Mouse (Mus musculus): ENCODE measurements around the gene Jph4. TPM values are rescaled to one million over a fixed set of nuclear protein-coding genes. Genes with fewer than 3 reads are reported as not detected.
A peak's percentile ranks its signal among the peaks of the same experiment; 100 is the strongest.

The Jph4 gene
- total and polyA plus RNA-seq, 3 experiments, result not detected

- no peaks in the 10 kb centered on the region for H3K9me3 ChIP-seq (replicated peaks; ENCODE audit: low read length)
- TF ChIP-seq GABPA (IDR thresholded peaks at IDR 0.05; ENCODE audit: insufficient replicate concordance, low read depth, low read length) (no peak), UBTF (IDR thresholded peaks at IDR 0.05; ENCODE audit: low read depth, low read length) (no peak), HCFC1 (IDR thresholded peaks at IDR 0.05; ENCODE audit: low read depth, low read length) (no peak), MAX (IDR thresholded peaks at IDR 0.05; ENCODE audit: low read length) (no peak), E2F4 (IDR thresholded peaks at IDR 0.05; ENCODE audit: insufficient replicate concordance, low read depth, low read length) (no peak), RCOR1 (conservative IDR thresholded peaks at IDR 0.05; ENCODE audit: low read depth, low read length) (no peak), ZC3H11A (IDR thresholded peaks at IDR 0.05; ENCODE audit: low read depth, low read length) (no peak), SMC3 (IDR thresholded peaks at IDR 0.05; ENCODE audit: low read depth, low read length) (no peak), SIN3A (IDR thresholded peaks at IDR 0.05; ENCODE audit: low read length) (no peak), ETS1 (conservative IDR thresholded peaks at IDR 0.05; ENCODE audit: low read depth, low read length) (no peak), CHD1 (IDR thresholded peaks at IDR 0.05; ENCODE audit: low read depth, low read length) (no peak), ZKSCAN1 (IDR thresholded peaks at IDR 0.05; ENCODE audit: borderline replicate concordance, low read depth, low read length) (no peak), JUN (IDR thresholded peaks at IDR 0.05; ENCODE audit: insufficient read depth, low read depth, low read length) (no peak), PAX5 (IDR thresholded peaks at IDR 0.05; ENCODE audit: low read length) (no peak), CTCF (conservative IDR thresholded peaks at IDR 0.05 in 1 of 2, IDR thresholded peaks at IDR 0.05 in 1 of 2; ENCODE audit: low read depth in 2 of 2, low read length in 2 of 2) (no peak), EP300 (IDR thresholded peaks at IDR 0.05; ENCODE audit: low read length) (no peak), USF2 (conservative IDR thresholded peaks at IDR 0.05; ENCODE audit: low read depth, low read length) (no peak)
- no peak overlapping the region for H3K9ac ChIP-seq (ENCODE audit: insufficient read depth, low read depth)
- DNase-seq (ENCODE audit: extremely low read depth), result no peak
- in situ Hi-C loops (cut with MboI; ENCODE audit: low pct_ligation_motif_present, low pct_unique_long_range_greater_than_20kb, low sequenced_read_pairs), result loop anchor here (5.0 kb wide), 2 partner anchors 50 to 315 kb away; no protein-coding TSS in a partner anchor
- no peak overlapping the region for H3K4me3 ChIP-seq (replicated peaks in 1 of 3; ENCODE audit: low read depth in 2 of 3, low read length in 2 of 3, poor library complexity in 1 of 3)
- H3K36me3 ChIP-seq (replicated peaks in 1 of 2; ENCODE audit: control insufficient read depth in 1 of 2, insufficient read depth in 1 of 2, low read length in 1 of 2), result no peaks in the 10 kb centered on the region
- H3K27ac ChIP-seq (ENCODE audit: insufficient read depth, low read depth), result no peak overlapping the region
- H3K79me2 ChIP-seq (replicated peaks; ENCODE audit: control insufficient read depth, extremely low read depth, insufficient read depth, poor library complexity, severe bottlenecking), result no peaks in the 10 kb centered on the region
- peaks cover 0 to 2% of the 10 kb centered on the region in 2 experiments; a peak in 1 of 4 replicates for H3K4me1 ChIP-seq (ENCODE audit: control insufficient read depth in 1 of 2, insufficient read depth in 2 of 2)
- dilution Hi-C loops (cut with MboI; ENCODE audit: extremely low pct_ligation_motif_present, extremely low pct_unique_long_range_greater_than_20kb, low sequenced_read_pairs), result no loop called here
- no peak overlapping the region for H3K4me2 ChIP-seq (ENCODE audit: insufficient read depth, low read depth, poor library complexity, severe bottlenecking)
- H3K27me3 ChIP-seq (replicated peaks), result peaks cover 8% of the 10 kb centered on the region
Observed at GRCm38 (mm10) chr14:55122359-55122758, 5.6 kb upstream of the Jph4 start.

- TF ChIP-seq BHLHE40 (IDR thresholded peaks at IDR 0.05; ENCODE audit: low read depth, low read length), result no peak
- peak; percentile 94 for TF ChIP-seq SMC3 (IDR thresholded peaks at IDR 0.05; ENCODE audit: low read depth, low read length)
- peak; percentile 66; the same call in 1 of the 2 replicates for TF ChIP-seq IRF4 (IDR thresholded peaks at IDR 0.05; ENCODE audit: low read depth, low read length)
- no peak for TF ChIP-seq NRF1 (IDR thresholded peaks at IDR 0.05; ENCODE audit: low read depth, low read length)
- no peak for TF ChIP-seq ETS1 (conservative IDR thresholded peaks at IDR 0.05; ENCODE audit: low read depth, low read length)
- TF ChIP-seq TBP (conservative IDR thresholded peaks at IDR 0.05; ENCODE audit: low read depth, low read length), result no peak
- TF ChIP-seq RAD21 (IDR thresholded peaks at IDR 0.05; ENCODE audit: low read depth, low read length), result peak; percentile 90
- TF ChIP-seq MAFK (IDR thresholded peaks at IDR 0.05; ENCODE audit: insufficient replicate concordance, low read length), result no peak
- TF ChIP-seq CTCF (conservative IDR thresholded peaks at IDR 0.05 in 1 of 2, IDR thresholded peaks at IDR 0.05 in 1 of 2; ENCODE audit: low read depth in 2 of 2, low read length in 2 of 2), result peak; percentile 21 to 96; a peak in 2 of 4 replicates
- TF ChIP-seq POLR2AphosphoS2 (IDR thresholded peaks at IDR 0.05; ENCODE audit: low read depth, low read length), result no peak
- 0 out of 2 replicates have a peak, but pooled peaks have one; percentile 28 for TF ChIP-seq TCF12 (IDR thresholded peaks at IDR 0.05; ENCODE audit: low read depth, low read length)
- 0 out of 2 replicates have a peak, but pooled peaks have one; percentile 26 for TF ChIP-seq SIN3A (IDR thresholded peaks at IDR 0.05; ENCODE audit: low read length)
- peak; percentile 46; the same call in 1 of the 2 replicates for TF ChIP-seq NELFE (IDR thresholded peaks at IDR 0.05; ENCODE audit: low read depth, low read length)
- TF ChIP-seq MAX (IDR thresholded peaks at IDR 0.05; ENCODE audit: low read length), result peak; percentile 31; the same call in 1 of the 2 replicates
- no peak for TF ChIP-seq HCFC1 (IDR thresholded peaks at IDR 0.05; ENCODE audit: low read depth, low read length)
- no peak for TF ChIP-seq CHD1 (IDR thresholded peaks at IDR 0.05; ENCODE audit: low read depth, low read length)
- 0 out of 2 replicates have a peak, but pooled peaks have one; percentile 31 for TF ChIP-seq MYC (IDR thresholded peaks at IDR 0.05; ENCODE audit: low read depth, low read length)
- peak; percentile 40; the same call in 1 of the 2 replicates for TF ChIP-seq ELF1 (IDR thresholded peaks at IDR 0.05; ENCODE audit: low read depth, low read length)
- TF ChIP-seq ZC3H11A (IDR thresholded peaks at IDR 0.05; ENCODE audit: low read depth, low read length), result peak; percentile 82
- TF ChIP-seq KAT2A (IDR thresholded peaks at IDR 0.05; ENCODE audit: insufficient replicate concordance, low read length), result no peak
Observed at GRCm38 (mm10) chr14:55121947-55122346, 5.2 kb upstream of the Jph4 start.

More at GRCm38 (mm10) chr14:55121947-55122346, 5.2 kb upstream of the Jph4 start:
- Histone ChIP-seq H3K36me3 (replicated peaks in 1 of 2; ENCODE audit: control insufficient read depth in 1 of 2, insufficient read depth in 1 of 2, low read length in 1 of 2) (no peaks in the 10 kb centered on the region), H3K4me3 (replicated peaks in 1 of 3; ENCODE audit: low read depth in 2 of 3, low read length in 2 of 3, poor library complexity in 1 of 3) (no peak overlapping the region), H3K4me1 (ENCODE audit: control insufficient read depth in 1 of 2, insufficient read depth in 2 of 2) (peaks cover 0 to 2% of the 10 kb centered on the region in 2 experiments; a peak in 1 of 4 replicates), H3K9ac (ENCODE audit: insufficient read depth, low read depth) (no peak overlapping the region), H3K27me3 (replicated peaks) (peaks cover 13% of the 10 kb centered on the region), H3K27ac (ENCODE audit: insufficient read depth, low read depth) (no peak overlapping the region), H3K9me3 (replicated peaks; ENCODE audit: low read length) (no peaks in the 10 kb centered on the region), H3K4me2 (ENCODE audit: insufficient read depth, low read depth, poor library complexity, severe bottlenecking) (no peak overlapping the region), H3K79me2 (replicated peaks; ENCODE audit: control insufficient read depth, extremely low read depth, insufficient read depth, poor library complexity, severe bottlenecking) (no peaks in the 10 kb centered on the region)
- in situ Hi-C loops (cut with MboI; ENCODE audit: low pct_ligation_motif_present, low pct_unique_long_range_greater_than_20kb, low sequenced_read_pairs) (loop anchor here (5.0 kb wide), 2 partner anchors 50 to 315 kb away; no protein-coding TSS in a partner anchor), dilution Hi-C loops (cut with MboI; ENCODE audit: extremely low pct_ligation_motif_present, extremely low pct_unique_long_range_greater_than_20kb, low sequenced_read_pairs) (no loop called here)
- DNase-seq (ENCODE audit: extremely low read depth), result peak; percentile 64
